In the genomic region with DNA sequence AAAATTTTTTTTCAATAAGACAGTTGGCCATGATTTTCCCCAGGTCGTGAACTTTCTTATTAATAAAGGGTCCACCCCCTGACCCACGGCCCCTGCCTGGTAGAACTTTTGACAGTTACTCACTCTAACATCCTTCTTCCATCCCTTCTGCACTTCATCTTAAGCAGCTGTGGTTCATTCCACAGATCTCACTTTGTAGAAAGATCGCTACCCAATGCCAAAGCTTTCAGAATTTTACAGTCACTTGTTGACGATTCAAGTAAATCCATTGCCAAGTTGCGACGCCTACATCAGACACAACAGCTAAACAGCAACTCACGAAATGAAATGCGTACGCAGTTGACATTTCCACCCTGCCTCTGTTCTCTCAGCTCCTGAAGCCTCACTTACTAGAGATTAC, we compare ENCODE assay signal across 24 mouse cellular contexts.
"Had no signal": no experiment of that assay in that cellular context is flagged by ENCODE, and none has a peak within 500 bp of the region (broad histone marks: within the 10 kb centered on the region; RNA-seq: fewer than 3 reads in every experiment).

No protein-coding gene starts in this region.

- ATAC-seq: hindbrain, embryonic 16.5 days; intestine, embryonic 16.5 days had no signal

- H3K4me1 ChIP-seq: hindbrain, embryonic 10.5 days; hindbrain, embryonic 12.5 days; kidney, embryonic 15.5 days; limb, embryonic 13.5 days; limb, embryonic 15.5 days had no signal

- H3K27ac ChIP-seq: gastrocnemius, adult 2 months; hindbrain, embryonic 10.5 days; hindbrain, embryonic 12.5 days; hindbrain, embryonic 14.5 days; kidney, embryonic 15.5 days; kidney, postnatal 0 days; limb, embryonic 13.5 days; limb, embryonic 15.5 days had no signal

- DNase-seq: gastrocnemius, adult 2 months; gastrocnemius, postnatal 10 days; gastrocnemius, postnatal 25 days; heart, adult 18-20 months; heart, postnatal 10 days; heart, postnatal 4 days; kidney, adult 11 months; kidney, adult 2 months; kidney, adult 9 months; kidney, postnatal 14 days; kidney, postnatal 36 days; layer of hippocampus, adult 9-11 months; layer of hippocampus, postnatal 36 days; left cerebral cortex, postnatal 4 days had no signal

- H3K9me3 ChIP-seq: hindbrain, embryonic 10.5 days; hindbrain, embryonic 12.5 days; kidney, embryonic 15.5 days; limb, embryonic 13.5 days; limb, embryonic 15.5 days had no signal

- H3K9ac ChIP-seq: hindbrain, embryonic 12.5 days; hindbrain, embryonic 14.5 days; kidney, embryonic 15.5 days; limb, embryonic 13.5 days; limb, embryonic 15.5 days had no signal

- H3K4me3 ChIP-seq: gastrocnemius, adult 2 months; hindbrain, embryonic 10.5 days; hindbrain, embryonic 12.5 days; kidney, embryonic 15.5 days; limb, embryonic 13.5 days; limb, embryonic 15.5 days had no signal

- H3K4me2 ChIP-seq: heart, embryonic 11.5 days; hindbrain, embryonic 12.5 days; hindbrain, embryonic 14.5 days; kidney, embryonic 15.5 days; limb, embryonic 13.5 days; limb, embryonic 15.5 days had no signal

- H3K36me3 ChIP-seq: hindbrain, embryonic 10.5 days; hindbrain, embryonic 12.5 days; kidney, embryonic 15.5 days; limb, embryonic 13.5 days; limb, embryonic 15.5 days had no signal

- H3K27me3 ChIP-seq: hindbrain, embryonic 12.5 days; kidney, embryonic 15.5 days; limb, embryonic 13.5 days; limb, embryonic 15.5 days had no signal
